Mouse (Mus musculus) forebrain, postnatal 0 days (tissue): ENCODE data around the gene Nup214. TPM values are rescaled to one million over a fixed set of nuclear protein-coding genes. Genes with fewer than 3 reads are reported as not detected.

ENCODE experiments used
- ATAC-seq: fragments of 200-750 bp; cut with Nextera tagmentation; 2 replicates; pipeline ENCODE4 v1.8.0; 2017; ENCODE audit warnings: mild to moderate bottlenecking, moderate library complexity
- DNase-seq: peaks from one replicate; pipeline ENCODE4 v3.0.0-alpha.2; 2015
- H3K27ac ChIP-seq: fragments of 300-500 bp; sonication (generic); 2 replicates; pipeline ENCODE4 v1.5.1; 2014; ENCODE audit warnings: low read depth, mild to moderate bottlenecking, antibody characterized with exemption, low read length, moderate library complexity, mixed read lengths
- H3K27me3 ChIP-seq: fragments of 300-500 bp; sonication (generic); 2 replicates; pipeline ENCODE4 v1.6.1; 2014; ENCODE audit warnings: mild to moderate bottlenecking, low read length, mixed read lengths; ENCODE audit not compliant: insufficient read depth
- H3K36me3 ChIP-seq: fragments of 300-500 bp; sonication (generic); 2 replicates; pipeline ENCODE4 v1.6.1; 2014; ENCODE audit warnings: mild to moderate bottlenecking, moderate library complexity; ENCODE audit not compliant: insufficient read depth
- H3K4me1 ChIP-seq: fragments of 300-500 bp; sonication (generic); 2 replicates; pipeline ENCODE4 v1.6.1; 2014; ENCODE audit warnings: antibody characterized with exemption; ENCODE audit not compliant: insufficient read depth
- H3K4me2 ChIP-seq: fragments of 300-500 bp; sonication (generic); 2 replicates; pipeline ENCODE4 v1.6.1; 2014; ENCODE audit warnings: low read depth, mild to moderate bottlenecking, moderate library complexity
- H3K4me3 ChIP-seq: fragments of 300-500 bp; sonication (generic); 2 replicates; pipeline ENCODE4 v1.5.1; 2014; ENCODE audit warnings: low read depth, low read length, mixed read lengths
- H3K9ac ChIP-seq: fragments of 300-500 bp; sonication (generic); 2 replicates; pipeline ENCODE4 v1.6.1; 2014; ENCODE audit warnings: mild to moderate bottlenecking
- H3K9me3 ChIP-seq: fragments of 300-500 bp; sonication (generic); 2 replicates; pipeline ENCODE4 v1.6.1; 2016; ENCODE audit warnings: low read length
- CTCF ChIP-seq: sonication (generic); IDR thresholded peaks from 2 replicates; pipeline ENCODE4 v1.5.1; 2016; ENCODE audit warnings: antibody characterized with exemption, control low read depth, low read depth
- WGBS: fragments of 180-500 bp; shearing (Covaris S2); extraction: QIAGEN DNeasy Blood & Tissue Kit; methylation state at CpG from one replicate; pipeline ENCODE4 v1.1.7; 2014; 5-methylcytosine and 5-hydroxymethylcytosine counted together
- polyA plus RNA-seq: library from polyadenylated mRNA; unstranded; fragments of >200 nt; fragmentation: Nextera tagmentation; extraction: Ambion mirVana; gene quantifications from 2 replicates; pipeline ENCODE4 v1.2.1, GENCODE M21; 2015
- total RNA-seq: library from RNA; depleted of rRNA; stranded (reverse); fragments of >200 nt; gene quantifications from 2 replicates; pipeline ENCODE4 v1.2.3, GENCODE M21; 2014

Gene Nup214
- total and polyA plus RNA-seq, 2 experiments from 2014 or later, result 23.8 to 56.0 TPM

- Histone ChIP-seq H3K4me1 (no peaks in the 10 kb centered on the region), H3K4me2 (no peak overlapping the region), H3K9me3 (no peaks in the 10 kb centered on the region), H3K27me3 (no peaks in the 10 kb centered on the region), H3K9ac (no peak overlapping the region), H3K27ac (no peak overlapping the region), H3K4me3 (no peak overlapping the region), H3K36me3 (peaks cover 26% of the 10 kb centered on the region)
- no peak for ATAC-seq
- TF ChIP-seq CTCF, result no peak
- 65% methylated on average over 7 of the region's 7 CpGs for WGBS
- DNase-seq, result no peak
Measured at GRCm38 (mm10) chr2:32055357-32055965, 81.2 kb downstream of the Nup214 start.

DNA sequence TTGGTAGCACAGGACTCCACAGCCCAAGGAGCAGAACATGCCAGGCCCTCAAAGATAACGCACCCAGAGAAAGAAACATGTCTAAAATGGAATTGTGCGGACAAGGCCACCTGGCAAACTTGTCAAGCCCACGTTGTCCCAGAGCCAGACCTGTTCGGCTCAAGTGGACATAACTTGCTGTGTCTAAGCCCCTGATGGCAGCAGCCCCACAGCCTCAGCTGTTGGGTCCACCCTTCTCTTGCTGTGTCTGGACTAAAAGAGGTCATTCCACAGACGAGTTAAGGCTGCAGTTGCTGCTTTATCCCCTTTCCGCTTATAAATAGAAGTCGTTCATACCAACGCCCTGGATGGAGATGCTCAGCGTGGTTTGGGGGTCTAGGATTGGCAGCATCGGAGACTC is 82.3 kb downstream of the Nup214 start:
- Histone ChIP-seq H3K27ac (no peak overlapping the region), H3K9ac (no peak overlapping the region), H3K36me3 (peaks cover 17% of the 10 kb centered on the region), H3K4me1 (no peaks in the 10 kb centered on the region), H3K4me3 (no peak overlapping the region), H3K27me3 (no peaks in the 10 kb centered on the region), H3K9me3 (no peaks in the 10 kb centered on the region), H3K4me2 (no peak overlapping the region)
- no peak for TF ChIP-seq CTCF
- WGBS, result 87% methylated on average over 10 of the region's 10 CpGs
- no peak for ATAC-seq
- DNase-seq, result no peak

DNA sequence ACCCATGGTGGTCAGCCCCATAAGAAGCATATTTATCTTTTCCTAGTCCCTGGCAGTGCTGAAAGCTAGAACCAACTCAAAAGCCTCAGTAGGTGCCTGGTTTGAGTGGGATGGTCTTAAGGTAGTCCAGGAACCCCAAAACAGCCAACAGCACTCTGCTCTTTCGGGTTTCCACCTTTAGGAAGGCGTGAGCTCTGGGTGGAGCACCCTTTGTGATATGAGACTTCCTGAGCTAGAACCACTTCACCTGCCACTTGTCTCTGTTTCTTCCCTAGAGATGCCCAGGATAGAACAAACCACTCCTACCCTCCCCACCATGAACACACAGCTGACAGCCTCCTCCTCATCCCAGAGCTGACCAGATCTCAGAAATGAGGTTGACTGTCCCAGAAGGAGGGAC is 83.1 kb downstream of the Nup214 start:
- no peak overlapping the region for H3K4me2 ChIP-seq
- no peaks in the 10 kb centered on the region for H3K9me3 ChIP-seq
- H3K36me3 ChIP-seq, result peaks cover 9% of the 10 kb centered on the region
- no peak overlapping the region for H3K4me3 ChIP-seq
- WGBS, result 84% methylated on average over 2 of the region's 2 CpGs
- H3K9ac ChIP-seq, result no peak overlapping the region
- no peaks in the 10 kb centered on the region for H3K27me3 ChIP-seq
- H3K4me1 ChIP-seq, result no peaks in the 10 kb centered on the region
- DNase-seq, result no peak
- no peak for ATAC-seq
- TF ChIP-seq CTCF, result no peak
- H3K27ac ChIP-seq, result no peak overlapping the region

DNA sequence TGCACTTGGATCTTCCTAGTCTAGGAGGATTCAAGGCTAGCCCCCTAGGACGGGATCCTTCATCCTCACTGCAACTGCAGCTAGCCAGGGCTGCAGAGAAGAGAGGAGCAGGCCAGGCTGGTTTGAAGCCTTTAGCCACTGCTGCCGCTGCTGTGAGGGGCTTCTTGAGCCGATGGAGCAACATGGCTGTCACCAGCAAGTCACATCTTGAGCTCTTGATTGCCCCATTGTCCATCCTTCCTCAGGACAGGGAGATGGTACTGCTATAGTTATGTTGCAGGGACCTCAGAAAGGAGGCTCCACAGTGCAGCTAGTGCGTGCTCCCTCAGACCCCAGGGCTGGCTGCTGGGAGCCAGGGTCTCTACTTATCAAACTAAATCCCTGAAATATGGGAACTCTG is 83.6 kb downstream of the Nup214 start:
- Histone ChIP-seq H3K36me3 (peaks cover 6% of the 10 kb centered on the region; the same call in 1 of the 2 replicates), H3K9me3 (no peaks in the 10 kb centered on the region), H3K4me2 (no peak overlapping the region), H3K9ac (no peak overlapping the region), H3K4me1 (no peaks in the 10 kb centered on the region), H3K27ac (no peak overlapping the region), H3K4me3 (no peak overlapping the region), H3K27me3 (no peaks in the 10 kb centered on the region)
- TF ChIP-seq CTCF, result no peak
- DNase-seq (no peak), ATAC-seq (no peak)
- WGBS, result 86% methylated on average over 4 of the region's 4 CpGs

DNA sequence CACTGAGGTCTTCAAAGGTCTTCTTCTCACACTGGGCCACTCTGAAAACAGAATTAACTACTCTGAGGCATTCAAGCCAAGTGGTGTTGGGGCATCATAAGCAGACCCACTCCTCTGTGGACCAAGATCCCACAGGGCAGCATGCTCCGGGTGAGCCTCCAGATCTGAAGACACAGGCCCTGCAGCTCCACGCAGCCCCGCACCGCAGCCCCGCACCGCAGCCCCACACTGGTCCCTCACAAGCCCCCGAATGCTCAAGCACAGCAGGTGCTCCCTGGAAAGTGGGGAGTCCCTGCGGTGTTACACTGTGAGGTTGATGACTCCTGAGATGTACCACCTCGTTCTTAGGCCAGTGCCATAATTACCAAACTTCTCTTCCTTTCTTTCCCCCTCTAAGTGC is 84.0 kb downstream of the Nup214 start:
- no peak overlapping the region for H3K27ac ChIP-seq
- no peak overlapping the region for H3K9ac ChIP-seq
- no peak for ATAC-seq
- H3K9me3 ChIP-seq, result no peaks in the 10 kb centered on the region
- H3K4me1 ChIP-seq, result no peaks in the 10 kb centered on the region
- no peak overlapping the region for H3K4me2 ChIP-seq
- WGBS, result 72% methylated on average over 9 of the region's 9 CpGs
- H3K4me3 ChIP-seq, result no peak overlapping the region
- no peak for DNase-seq
- no peaks in the 10 kb centered on the region for H3K27me3 ChIP-seq
- TF ChIP-seq CTCF, result no peak
- H3K36me3 ChIP-seq, result peaks cover 6% of the 10 kb centered on the region; the same call in 1 of the 2 replicates

GRCm38 (mm10) chr2:32058716-32059115 is 84.5 kb downstream of the Nup214 start:
- no peaks in the 10 kb centered on the region for H3K9me3 ChIP-seq
- H3K9ac ChIP-seq, result no peak overlapping the region
- 0 out of 2 replicates have a peak, but pooled peaks cover 1% of the 10 kb centered on the region for H3K36me3 ChIP-seq
- DNase-seq (no peak), ATAC-seq (no peak)
- TF ChIP-seq CTCF, result no peak
- H3K4me3 ChIP-seq, result no peak overlapping the region
- no peaks in the 10 kb centered on the region for H3K27me3 ChIP-seq
- WGBS, result 47% methylated on average over 5 of the region's 5 CpGs
- no peak overlapping the region for H3K27ac ChIP-seq
- H3K4me2 ChIP-seq, result no peak overlapping the region
- H3K4me1 ChIP-seq, result no peaks in the 10 kb centered on the region

- H3K36me3 ChIP-seq, result no peaks in the 10 kb centered on the region
- 77% methylated on average over 6 of the region's 6 CpGs for WGBS
- H3K4me3 ChIP-seq, result no peak overlapping the region
- no peak for ATAC-seq
- no peak for DNase-seq
- no peaks in the 10 kb centered on the region for H3K9me3 ChIP-seq
- TF ChIP-seq CTCF, result no peak
- no peak overlapping the region for H3K4me2 ChIP-seq
- no peaks in the 10 kb centered on the region for H3K4me1 ChIP-seq
- H3K9ac ChIP-seq, result no peak overlapping the region
- H3K27ac ChIP-seq, result no peak overlapping the region
- no peaks in the 10 kb centered on the region for H3K27me3 ChIP-seq
Measured at GRCm38 (mm10) chr2:32059613-32060012, 85.4 kb downstream of the Nup214 start.
